Mouse (Mus musculus) ES-E14 (cell line): ENCODE measurements around the gene Acadsb.

ENCODE experiments used
- CHD2 ChIP-seq: IDR thresholded peaks from 2 replicates; pipeline ENCODE4 v1.6.1; 2014; ENCODE audit warnings: mild to moderate bottlenecking, low read depth, low read length, inconsistent platforms
- HCFC1 ChIP-seq: IDR thresholded peaks from 2 replicates; pipeline ENCODE4 v1.6.1; 2012; ENCODE audit warnings: low read length, inconsistent platforms, borderline replicate concordance; ENCODE audit not compliant: insufficient read depth
- MAFK ChIP-seq: IDR thresholded peaks from 2 replicates; pipeline ENCODE4 v1.6.1; 2014; ENCODE audit warnings: mild to moderate bottlenecking, low read depth, low read length, inconsistent platforms; ENCODE audit not compliant: insufficient read depth
- ZNF384 ChIP-seq: IDR thresholded peaks from 2 replicates; pipeline ENCODE4 v1.6.1; 2012; ENCODE audit warnings: low read depth, low read length, inconsistent platforms

DNA sequence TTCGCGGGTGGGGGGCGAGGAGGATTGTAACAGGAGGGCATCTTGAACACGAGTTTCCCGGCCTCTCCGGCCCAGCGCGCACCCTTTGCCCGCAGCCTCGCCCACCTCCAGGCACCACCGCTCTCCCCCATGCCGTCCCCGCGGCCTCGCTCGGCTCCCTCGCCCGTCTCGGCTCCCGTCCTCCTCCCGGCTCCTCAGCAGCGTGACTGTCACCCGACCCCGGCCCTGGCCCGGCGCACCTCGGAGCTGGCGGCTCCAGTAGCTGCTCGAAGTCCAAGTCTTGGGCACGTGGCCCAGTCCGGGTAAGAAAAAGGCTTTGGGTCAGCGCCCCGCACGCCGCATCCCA is 48.2 kb upstream of the Acadsb start:
- TF ChIP-seq ZNF384 (no peak), MAFK (no peak), CHD2 (no peak), HCFC1 (no peak)
